Mouse (Mus musculus): ENCODE results near the gene Fev. TPM values are rescaled to one million over a fixed set of nuclear protein-coding genes. Genes with fewer than 3 reads are reported as not detected.

Fev gene
- polyA plus RNA-seq, 1 experiment from 2014 or later = 5.8 TPM

DNA sequence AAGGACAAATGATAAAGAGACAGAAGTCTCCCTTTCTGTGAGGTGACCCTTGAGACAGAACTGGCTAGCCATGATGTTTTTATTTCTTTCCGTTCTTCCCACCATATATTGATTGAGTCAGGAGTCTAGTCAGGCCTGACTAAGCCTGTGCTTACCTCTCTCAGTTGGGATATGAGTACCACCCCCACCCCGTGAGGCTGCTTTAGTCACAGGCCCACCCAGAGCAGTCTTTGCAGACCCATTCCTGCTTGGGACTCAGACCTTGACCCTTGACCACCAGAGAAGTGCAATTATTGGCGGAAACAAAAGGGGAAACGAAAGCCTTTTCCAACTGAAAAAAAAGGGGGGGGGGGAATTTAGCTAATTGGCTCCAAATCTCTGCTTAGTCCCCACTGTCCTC, 27.5 kb downstream of the Fev start:
- ATAC-seq (ENCODE audit: low FRiP score) = no peak
- H3K4me2 ChIP-seq (replicated peaks) = peak overlapping the region; percentile 57
- peak overlapping the region; percentile 98 for H3K9ac ChIP-seq
- no peaks in the 10 kb centered on the region for H3K9me3 ChIP-seq (ENCODE audit: control insufficient read depth, low read length)
- DNase-seq (ENCODE audit: low spot score) = no peak
- WGBS = 7% methylated on average over 4 of the region's 4 CpGs
- H3K27me3 ChIP-seq (ENCODE audit: control insufficient read depth, insufficient read depth, low read length) = no peaks in the 10 kb centered on the region
- no peaks in the 10 kb centered on the region for H3K36me3 ChIP-seq (replicated peaks; ENCODE audit: control insufficient read depth, insufficient read depth)
- H3K4me3 ChIP-seq (replicated peaks; ENCODE audit: low read length) = peak overlapping the region; percentile 89
- H3K27ac ChIP-seq = peak overlapping the region; percentile 70; the same call in 1 of the 2 replicates
- peaks cover 33% of the 10 kb centered on the region for H3K4me1 ChIP-seq (replicated peaks; ENCODE audit: control insufficient read depth, insufficient read depth, low read length)

- no peak for DNase-seq (ENCODE audit: low spot score)
- ATAC-seq (ENCODE audit: low FRiP score) = no peak
- Histone ChIP-seq H3K9ac (peak overlapping the region; percentile 98), H3K27ac (no peak overlapping the region), H3K36me3 (replicated peaks; ENCODE audit: control insufficient read depth, insufficient read depth) (no peaks in the 10 kb centered on the region), H3K9me3 (ENCODE audit: control insufficient read depth, low read length) (no peaks in the 10 kb centered on the region), H3K4me1 (replicated peaks; ENCODE audit: control insufficient read depth, insufficient read depth, low read length) (peaks cover 33% of the 10 kb centered on the region), H3K4me3 (replicated peaks; ENCODE audit: low read length) (peak overlapping the region; percentile 89), H3K4me2 (replicated peaks) (peak overlapping the region; percentile 57), H3K27me3 (ENCODE audit: control insufficient read depth, insufficient read depth, low read length) (no peaks in the 10 kb centered on the region)
- WGBS = 6% methylated on average over 20 of the region's 20 CpGs
These were observed 28.0 kb downstream of the Fev start for GRCm38 (mm10) chr1:74857201-74857600.

DNA sequence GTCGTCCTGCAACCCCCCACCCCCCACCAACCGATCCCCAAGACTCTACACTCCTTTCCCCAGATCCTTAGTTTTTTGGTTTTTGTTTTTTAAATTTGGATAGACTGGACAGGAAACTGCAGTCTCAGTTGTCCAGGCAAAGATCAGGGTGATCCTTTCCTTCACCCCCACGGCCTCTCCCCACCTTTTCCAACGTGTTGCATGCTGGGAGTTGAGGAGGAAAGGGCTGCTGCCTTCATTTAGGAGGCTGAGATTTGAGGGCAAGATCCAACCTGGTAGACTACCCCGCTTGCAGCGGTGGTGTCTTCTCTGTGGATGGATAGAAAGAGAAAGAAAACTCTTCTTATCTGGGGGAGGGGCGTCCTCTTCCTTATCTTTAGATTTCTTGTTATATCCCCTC, 28.4 kb downstream of the Fev start:
- Histone ChIP-seq H3K4me1 (replicated peaks; ENCODE audit: control insufficient read depth, insufficient read depth, low read length) (peaks cover 33% of the 10 kb centered on the region), H3K27ac (no peak overlapping the region), H3K9me3 (ENCODE audit: control insufficient read depth, low read length) (no peaks in the 10 kb centered on the region), H3K4me2 (replicated peaks) (peak overlapping the region; percentile 57), H3K36me3 (replicated peaks; ENCODE audit: control insufficient read depth, insufficient read depth) (no peaks in the 10 kb centered on the region), H3K4me3 (replicated peaks; ENCODE audit: low read length) (peak overlapping the region; percentile 89), H3K27me3 (ENCODE audit: control insufficient read depth, insufficient read depth, low read length) (no peaks in the 10 kb centered on the region), H3K9ac (peak overlapping the region; percentile 98)
- WGBS = under 1% methylated on average over 7 of the region's 7 CpGs
- DNase-seq (ENCODE audit: low spot score) (peak; percentile 35), ATAC-seq (ENCODE audit: low FRiP score) (no peak)

DNA sequence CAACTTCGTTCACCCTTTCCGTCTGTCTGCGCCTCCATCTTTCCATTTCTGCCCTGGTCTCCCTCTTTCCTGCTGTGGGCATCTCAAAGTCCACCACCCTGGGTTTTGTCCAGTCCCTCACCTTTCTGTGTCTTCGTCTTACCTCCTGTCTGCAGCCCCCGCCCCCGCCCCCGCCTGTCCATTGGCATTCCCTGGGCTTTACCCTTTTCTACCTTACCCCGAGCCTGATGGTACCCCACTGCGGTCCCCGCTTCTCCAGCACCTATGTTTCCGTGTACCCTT, 28.8 kb downstream of the Fev start:
- peaks cover 33% of the 10 kb centered on the region for H3K4me1 ChIP-seq (replicated peaks; ENCODE audit: control insufficient read depth, insufficient read depth, low read length)
- no peaks in the 10 kb centered on the region for H3K36me3 ChIP-seq (replicated peaks; ENCODE audit: control insufficient read depth, insufficient read depth)
- H3K27me3 ChIP-seq (ENCODE audit: control insufficient read depth, insufficient read depth, low read length) = no peaks in the 10 kb centered on the region
- H3K27ac ChIP-seq = 0 out of 2 replicates have a peak overlapping the region, but pooled peaks have one; percentile 85
- peak overlapping the region; percentile 89 for H3K4me3 ChIP-seq (replicated peaks; ENCODE audit: low read length)
- H3K9ac ChIP-seq = peak overlapping the region; percentile 98
- 1% methylated on average over 11 of the region's 11 CpGs for WGBS
- ATAC-seq (ENCODE audit: low FRiP score) (no peak), DNase-seq (ENCODE audit: low spot score) (no peak)
- H3K4me2 ChIP-seq (replicated peaks) = peak overlapping the region; percentile 57
- H3K9me3 ChIP-seq (ENCODE audit: control insufficient read depth, low read length) = no peaks in the 10 kb centered on the region

DNA sequence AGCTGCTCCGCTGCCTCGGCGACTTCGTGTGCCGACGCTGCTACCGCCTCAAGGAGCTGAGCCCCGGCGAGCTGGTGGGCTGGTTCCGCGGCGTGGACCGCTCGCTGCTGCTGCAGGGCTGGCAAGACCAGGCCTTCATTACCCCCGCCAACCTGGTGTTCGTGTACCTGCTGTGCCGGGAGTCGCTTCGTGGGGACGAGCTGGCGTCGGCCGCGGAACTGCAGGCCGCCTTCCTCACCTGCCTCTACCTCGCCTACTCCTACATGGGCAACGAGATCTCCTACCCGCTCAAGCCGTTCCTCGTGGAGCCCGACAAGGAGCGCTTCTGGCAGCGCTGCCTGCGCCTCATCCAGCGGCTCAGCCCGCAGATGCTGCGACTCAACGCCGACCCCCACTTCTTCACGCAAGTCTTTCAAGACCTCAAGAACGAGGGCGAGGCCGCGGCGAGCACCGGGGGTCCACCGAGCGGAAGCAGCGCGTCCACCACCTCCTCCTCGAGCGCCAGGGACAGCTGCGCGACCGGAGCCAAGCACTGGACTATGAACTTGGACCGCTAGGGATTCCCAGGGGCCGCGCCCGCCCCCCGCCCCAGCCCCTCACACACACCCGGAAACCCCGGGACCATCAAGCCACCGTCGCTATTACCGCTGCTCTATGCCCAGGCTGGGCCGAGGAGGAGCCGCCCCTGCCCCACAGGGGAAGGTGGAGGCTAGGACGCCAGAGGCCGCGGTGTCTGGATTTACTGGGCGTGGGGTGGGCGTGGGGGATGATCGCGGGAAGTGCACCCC, 29.4 kb downstream of the Fev start:
- Histone ChIP-seq H3K27me3 (ENCODE audit: control insufficient read depth, insufficient read depth, low read length) (no peaks in the 10 kb centered on the region), H3K4me1 (replicated peaks; ENCODE audit: control insufficient read depth, insufficient read depth, low read length) (peaks cover 33% of the 10 kb centered on the region), H3K36me3 (replicated peaks; ENCODE audit: control insufficient read depth, insufficient read depth) (no peaks in the 10 kb centered on the region), H3K9ac (peak overlapping the region; percentile 98), H3K27ac (peak overlapping the region; percentile 85), H3K9me3 (ENCODE audit: control insufficient read depth, low read length) (no peaks in the 10 kb centered on the region), H3K4me2 (replicated peaks) (peak overlapping the region; percentile 57), H3K4me3 (replicated peaks; ENCODE audit: low read length) (peak overlapping the region; percentile 89)
- ATAC-seq (ENCODE audit: low FRiP score) (no peak), DNase-seq (ENCODE audit: low spot score) (no peak)
- under 1% methylated on average over 74 of the region's 74 CpGs for WGBS

GRCm38 (mm10) chr1:74855156-74855555, 30.1 kb downstream of the Fev start:
- no peak for ATAC-seq (ENCODE audit: low FRiP score)

GRCm38 (mm10) chr1:74854306-74855056, 30.7 kb downstream of the Fev start, which contains the start of gene Cdk5r2:
TSS of gene Cdk5r2 (plus strand) at chr1:74854934.
- Histone ChIP-seq H3K4me1 (replicated peaks; ENCODE audit: control insufficient read depth, insufficient read depth, low read length) (peaks cover 28% of the 10 kb centered on the region), H3K4me3 (replicated peaks; ENCODE audit: low read length) (peak within 1 kb of the TSS; percentile 89), H3K36me3 (replicated peaks; ENCODE audit: control insufficient read depth, insufficient read depth) (no peaks in the 10 kb centered on the region), H3K9ac (peak within 1 kb of the TSS; percentile 98), H3K9me3 (ENCODE audit: control insufficient read depth, low read length) (no peaks in the 10 kb centered on the region), H3K4me2 (replicated peaks) (peak within 1 kb of the TSS; percentile 57), H3K27me3 (ENCODE audit: control insufficient read depth, insufficient read depth, low read length) (no peaks in the 10 kb centered on the region), H3K27ac (peak within 1 kb of the TSS; percentile 85)
- DNase-seq (ENCODE audit: low spot score) (peak; percentile 98), ATAC-seq (ENCODE audit: low FRiP score) (peak; percentile 92)
- WGBS = 2% methylated on average over 38 of the region's 39 CpGs

More at GRCm38 (mm10) chr1:74855156-74855555, 30.1 kb downstream of the Fev start:
- no peaks in the 10 kb centered on the region for H3K9me3 ChIP-seq (ENCODE audit: control insufficient read depth, low read length)
- no peaks in the 10 kb centered on the region for H3K27me3 ChIP-seq (ENCODE audit: control insufficient read depth, insufficient read depth, low read length)
- DNase-seq (ENCODE audit: low spot score) = peak; percentile 24
- H3K4me2 ChIP-seq (replicated peaks) = peak overlapping the region; percentile 57
- H3K27ac ChIP-seq = peak overlapping the region; percentile 85
- H3K36me3 ChIP-seq (replicated peaks; ENCODE audit: control insufficient read depth, insufficient read depth) = no peaks in the 10 kb centered on the region
- peak overlapping the region; percentile 89 for H3K4me3 ChIP-seq (replicated peaks; ENCODE audit: low read length)
- H3K9ac ChIP-seq = peak overlapping the region; percentile 98
- WGBS = 0% methylated on average over 36 of the region's 48 CpGs
- H3K4me1 ChIP-seq (replicated peaks; ENCODE audit: control insufficient read depth, insufficient read depth, low read length) = peaks cover 33% of the 10 kb centered on the region

GRCm38 (mm10) chr1:74851001-74851775, 34.0 kb downstream of the Fev start:
- DNase-seq (ENCODE audit: low spot score) = no peak
- H3K27ac ChIP-seq = peak overlapping the region; percentile 34; the same call in 1 of the 2 replicates

DNA sequence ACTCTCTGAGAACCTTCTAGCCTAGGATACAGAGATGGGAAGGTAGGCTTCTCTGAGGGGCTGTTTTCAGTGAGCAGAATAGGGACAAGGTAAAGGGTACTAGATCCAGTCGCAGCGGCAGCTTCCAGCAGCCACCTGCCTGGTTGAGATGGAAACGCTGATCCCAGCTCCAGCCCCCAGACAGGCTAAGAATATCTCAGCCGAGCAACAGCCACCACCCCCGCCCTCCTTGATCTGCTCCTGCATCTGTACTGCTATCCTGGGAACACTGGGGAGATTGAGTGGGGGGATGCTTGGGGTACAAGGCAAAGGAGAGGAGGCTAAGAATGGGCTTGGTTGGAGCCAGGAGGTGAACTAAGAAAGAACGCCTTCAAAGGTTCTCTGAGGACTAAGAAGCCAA, 35.0 kb downstream of the Fev start:
- no peaks in the 10 kb centered on the region for H3K9me3 ChIP-seq (ENCODE audit: control insufficient read depth, low read length)
- no peaks in the 10 kb centered on the region for H3K27me3 ChIP-seq (ENCODE audit: control insufficient read depth, insufficient read depth, low read length)
- no peak overlapping the region for H3K27ac ChIP-seq
- H3K4me3 ChIP-seq (replicated peaks; ENCODE audit: low read length) = no peak overlapping the region
- WGBS = 33% methylated on average over 6 of the region's 6 CpGs
- peaks cover 9% of the 10 kb centered on the region for H3K4me1 ChIP-seq (replicated peaks; ENCODE audit: control insufficient read depth, insufficient read depth, low read length)
- H3K36me3 ChIP-seq (replicated peaks; ENCODE audit: control insufficient read depth, insufficient read depth) = no peaks in the 10 kb centered on the region
- DNase-seq (ENCODE audit: low spot score) (no peak), ATAC-seq (ENCODE audit: low FRiP score) (no peak)
- H3K4me2 ChIP-seq (replicated peaks) = no peak overlapping the region
- no peak overlapping the region for H3K9ac ChIP-seq

More at GRCm38 (mm10) chr1:74851001-74851775, 34.0 kb downstream of the Fev start:
- Histone ChIP-seq H3K4me2 (replicated peaks) (no peak overlapping the region), H3K9ac (peak overlapping the region; percentile 2; the same call in 1 of the 2 replicates), H3K36me3 (replicated peaks; ENCODE audit: control insufficient read depth, insufficient read depth) (no peaks in the 10 kb centered on the region), H3K27me3 (ENCODE audit: control insufficient read depth, insufficient read depth, low read length) (no peaks in the 10 kb centered on the region), H3K9me3 (ENCODE audit: control insufficient read depth, low read length) (no peaks in the 10 kb centered on the region), H3K4me3 (replicated peaks; ENCODE audit: low read length) (no peak overlapping the region), H3K4me1 (replicated peaks; ENCODE audit: control insufficient read depth, insufficient read depth, low read length) (peaks cover 9% of the 10 kb centered on the region)
- no peak for ATAC-seq (ENCODE audit: low FRiP score)
- 11% methylated on average over 6 of the region's 6 CpGs for WGBS

Measured in hindbrain, embryonic 14.5 days (tissue).